Mouse (Mus musculus): ENCODE measurements around the gene Rbpjl. TPM values are rescaled to one million over a fixed set of nuclear protein-coding genes. Genes with fewer than 3 reads are reported as not detected.

Gene Rbpjl
- polyA plus RNA-seq, 1 experiment from 2014 or later = 10.7 TPM

DNA sequence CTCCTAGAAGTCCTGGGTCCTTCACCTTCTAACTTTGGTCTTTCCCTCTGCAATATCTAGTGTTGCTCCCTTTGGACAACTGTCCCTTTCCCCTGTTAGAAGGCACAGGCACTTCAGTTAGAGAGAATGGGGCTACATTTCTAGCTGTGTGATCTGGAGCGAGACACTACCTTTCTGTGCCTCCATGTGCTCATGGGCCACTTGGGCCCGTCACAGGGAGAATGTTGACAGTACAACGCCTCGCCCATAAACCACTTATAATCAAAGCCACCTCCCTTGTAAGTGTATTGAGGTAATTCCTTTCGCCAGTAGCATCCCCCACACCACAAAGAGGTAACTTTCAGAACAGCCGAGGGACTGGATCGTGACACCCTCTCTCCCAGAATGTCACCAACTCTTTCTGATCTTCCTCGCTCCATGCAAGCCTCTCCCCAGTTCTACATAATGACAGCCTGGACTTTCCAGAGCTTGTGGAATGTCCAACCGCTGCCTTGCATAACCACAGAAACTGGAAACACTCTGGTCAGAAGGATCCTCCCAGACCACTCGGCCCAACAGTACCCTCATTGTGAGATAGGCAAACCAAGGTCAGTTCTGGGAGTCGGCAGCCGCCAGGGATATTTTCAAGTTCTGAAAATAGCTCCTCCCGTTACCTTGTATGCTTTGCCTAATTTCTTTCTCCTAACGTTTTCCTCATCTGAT, 46.6 kb downstream of the Rbpjl start:
- Histone ChIP-seq H3K4me1 (peaks cover 41% of the 10 kb centered on the region), H3K36me3 (no peaks in the 10 kb centered on the region), H3K27me3 (no peaks in the 10 kb centered on the region), H3K9me3 (no peaks in the 10 kb centered on the region), H3K9ac (no peak overlapping the region), H3K4me3 (no peak overlapping the region), H3K4me2 (no peak overlapping the region), H3K27ac (peak overlapping the region; percentile 24; the same call in 1 of the 2 replicates)
- no peak for ATAC-seq (ENCODE audit: borderline replicate concordance, extremely low read depth, low FRiP score, low TSS enrichment)
- 65% methylated on average over 14 of the region's 14 CpGs for WGBS

DNA sequence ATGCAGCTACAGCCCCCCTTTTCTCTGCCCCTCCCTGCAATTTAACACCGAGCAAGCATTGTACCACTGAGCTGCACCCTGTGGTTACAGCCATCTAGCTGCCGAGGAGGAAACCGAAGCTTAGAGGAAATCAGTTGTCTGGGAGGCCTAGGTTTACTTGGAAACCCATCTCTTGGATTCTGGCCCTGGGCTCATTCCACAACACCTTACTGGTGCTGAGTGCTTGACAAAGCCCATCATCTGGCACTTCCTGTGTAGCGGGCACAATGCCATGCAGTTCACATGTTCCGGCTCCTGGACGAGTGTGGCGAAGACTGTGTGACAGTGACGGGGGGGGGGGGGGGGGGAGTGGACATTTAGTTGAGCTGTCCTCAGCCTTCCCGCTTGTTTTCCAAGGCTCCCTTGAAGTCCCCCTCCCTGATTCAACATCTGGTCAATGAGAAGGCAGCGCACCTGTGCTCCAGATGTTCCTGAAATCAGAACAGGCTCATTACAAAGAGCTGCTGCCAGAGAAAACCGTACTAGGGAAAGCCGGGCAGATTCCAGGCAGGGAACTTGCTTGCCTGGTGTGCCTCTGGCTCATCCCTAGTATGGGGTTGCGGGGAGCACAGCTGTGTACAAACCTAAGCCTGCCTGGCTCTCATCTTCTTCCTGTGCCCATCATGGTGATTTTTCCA, 49.2 kb downstream of the Rbpjl start:
- H3K36me3 ChIP-seq = no peaks in the 10 kb centered on the region
- WGBS = 40% methylated on average over 13 of the region's 13 CpGs
- no peak overlapping the region for H3K4me3 ChIP-seq
- H3K9me3 ChIP-seq = no peaks in the 10 kb centered on the region
- H3K4me1 ChIP-seq = peaks cover 68% of the 10 kb centered on the region
- no peak overlapping the region for H3K9ac ChIP-seq
- no peak overlapping the region for H3K4me2 ChIP-seq
- no peaks in the 10 kb centered on the region for H3K27me3 ChIP-seq
- ATAC-seq (ENCODE audit: borderline replicate concordance, extremely low read depth, low FRiP score, low TSS enrichment) = peak; percentile 60
- no peak overlapping the region for H3K27ac ChIP-seq

DNA sequence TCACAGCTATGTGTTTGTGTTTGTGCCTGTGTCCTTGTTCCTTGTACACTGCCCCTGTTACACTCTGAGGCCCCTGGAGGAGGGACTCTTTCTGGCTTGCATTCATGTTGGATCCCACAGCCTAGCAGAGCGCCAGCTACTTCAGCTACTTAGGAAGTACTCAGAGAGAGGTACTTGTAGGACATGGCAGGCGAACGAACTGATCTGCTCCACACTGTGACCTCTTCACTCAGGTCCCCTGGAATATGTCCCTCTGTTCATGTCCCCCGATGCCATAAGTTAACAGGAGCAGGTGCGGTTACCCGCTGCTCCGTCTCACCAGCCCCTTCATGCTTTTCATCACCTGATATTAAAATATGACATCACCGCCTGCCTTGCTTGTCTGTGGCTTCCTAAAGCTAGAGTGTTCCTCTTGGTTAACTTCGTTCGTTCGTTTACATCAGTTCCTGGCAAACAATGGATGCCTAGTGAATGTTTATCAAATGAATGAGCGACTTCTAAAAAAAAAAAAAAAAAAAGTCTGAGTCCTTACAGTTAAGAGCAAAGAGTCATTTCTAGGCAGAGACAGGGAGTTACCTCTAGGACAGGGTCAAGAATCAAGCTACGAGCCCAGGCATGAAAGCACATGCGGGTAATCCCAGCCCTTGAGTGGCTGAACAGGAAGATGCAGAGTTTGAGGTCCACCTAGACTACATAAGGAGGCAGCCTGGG, 50.3 kb downstream of the Rbpjl start:
- Histone ChIP-seq H3K4me3 (no peak overlapping the region), H3K27ac (0 out of 2 replicates have a peak overlapping the region, but pooled peaks have one; percentile 25), H3K36me3 (no peaks in the 10 kb centered on the region), H3K4me2 (no peak overlapping the region), H3K27me3 (no peaks in the 10 kb centered on the region), H3K9ac (no peak overlapping the region), H3K4me1 (peaks cover 68% of the 10 kb centered on the region), H3K9me3 (no peaks in the 10 kb centered on the region)
- no peak for ATAC-seq (ENCODE audit: borderline replicate concordance, extremely low read depth, low FRiP score, low TSS enrichment)
- 38% methylated on average over 14 of the region's 14 CpGs for WGBS

DNA sequence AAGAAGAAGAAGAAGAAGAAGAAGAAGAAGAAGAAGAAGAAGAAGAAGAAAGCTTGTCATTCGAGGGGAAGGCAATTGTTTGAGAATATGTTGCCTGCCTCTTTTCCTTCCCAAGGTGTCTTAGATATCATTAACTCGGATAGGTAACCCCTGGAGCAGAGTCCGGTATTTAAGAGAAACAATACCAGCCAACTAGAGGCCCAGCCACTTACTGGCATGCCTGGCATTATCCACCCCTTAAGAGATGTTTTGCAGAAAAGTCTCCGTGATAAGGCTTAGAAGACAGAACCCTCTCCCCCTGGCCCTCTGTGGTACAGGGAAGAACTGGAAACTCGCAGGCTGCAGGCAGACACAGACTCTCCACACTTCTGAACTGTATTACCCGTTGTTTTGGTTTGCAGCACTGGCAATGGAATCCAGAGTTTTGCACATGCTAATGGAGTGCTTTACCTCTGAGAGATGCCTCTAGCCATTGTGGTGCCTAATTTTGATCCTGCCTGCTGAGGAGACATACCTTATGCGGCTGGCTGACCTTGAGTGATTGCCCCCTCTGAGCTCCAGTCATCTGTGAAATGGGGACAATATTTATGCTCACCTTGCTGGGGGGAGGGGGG, 51.1 kb downstream of the Rbpjl start:
- Histone ChIP-seq H3K4me2 (no peak overlapping the region), H3K27ac (no peak overlapping the region; the same call in 1 of the 2 replicates), H3K36me3 (no peaks in the 10 kb centered on the region), H3K27me3 (no peaks in the 10 kb centered on the region), H3K9me3 (no peaks in the 10 kb centered on the region), H3K4me3 (no peak overlapping the region), H3K4me1 (peaks cover 64% of the 10 kb centered on the region), H3K9ac (no peak overlapping the region)
- 63% methylated on average over 7 of the region's 7 CpGs for WGBS
- ATAC-seq (ENCODE audit: borderline replicate concordance, extremely low read depth, low FRiP score, low TSS enrichment) = no peak

DNA sequence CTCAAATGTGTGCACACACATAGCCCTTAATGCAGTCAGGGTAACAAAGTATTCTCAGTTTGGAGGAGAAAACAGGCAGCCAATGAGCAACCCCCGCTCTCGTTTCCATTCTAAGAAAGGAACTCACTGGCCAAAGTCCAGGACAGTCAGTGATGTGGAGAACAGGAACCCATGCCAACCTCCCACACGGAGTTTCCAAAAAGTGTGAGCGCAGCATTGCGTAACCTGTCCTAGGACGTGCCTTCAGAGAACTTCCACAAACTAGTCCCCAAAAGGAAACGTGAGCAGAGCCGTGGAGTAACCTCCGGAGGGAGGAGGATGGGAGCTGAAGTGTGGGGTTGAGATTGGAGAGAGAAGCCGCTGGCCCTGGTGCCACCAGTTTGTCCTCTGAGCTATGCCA, 51.9 kb downstream of the Rbpjl start:
- no peaks in the 10 kb centered on the region for H3K27me3 ChIP-seq
- peak overlapping the region; percentile 88 for H3K27ac ChIP-seq
- no peaks in the 10 kb centered on the region for H3K9me3 ChIP-seq
- peaks cover 56% of the 10 kb centered on the region for H3K4me1 ChIP-seq
- H3K36me3 ChIP-seq = no peaks in the 10 kb centered on the region
- H3K4me2 ChIP-seq = peak overlapping the region; percentile 1; the same call in 1 of the 2 replicates
- no peak overlapping the region for H3K9ac ChIP-seq
- peak; percentile 44 for ATAC-seq (ENCODE audit: borderline replicate concordance, extremely low read depth, low FRiP score, low TSS enrichment)
- 27% methylated on average over 10 of the region's 10 CpGs for WGBS
- no peak overlapping the region for H3K4me3 ChIP-seq

DNA sequence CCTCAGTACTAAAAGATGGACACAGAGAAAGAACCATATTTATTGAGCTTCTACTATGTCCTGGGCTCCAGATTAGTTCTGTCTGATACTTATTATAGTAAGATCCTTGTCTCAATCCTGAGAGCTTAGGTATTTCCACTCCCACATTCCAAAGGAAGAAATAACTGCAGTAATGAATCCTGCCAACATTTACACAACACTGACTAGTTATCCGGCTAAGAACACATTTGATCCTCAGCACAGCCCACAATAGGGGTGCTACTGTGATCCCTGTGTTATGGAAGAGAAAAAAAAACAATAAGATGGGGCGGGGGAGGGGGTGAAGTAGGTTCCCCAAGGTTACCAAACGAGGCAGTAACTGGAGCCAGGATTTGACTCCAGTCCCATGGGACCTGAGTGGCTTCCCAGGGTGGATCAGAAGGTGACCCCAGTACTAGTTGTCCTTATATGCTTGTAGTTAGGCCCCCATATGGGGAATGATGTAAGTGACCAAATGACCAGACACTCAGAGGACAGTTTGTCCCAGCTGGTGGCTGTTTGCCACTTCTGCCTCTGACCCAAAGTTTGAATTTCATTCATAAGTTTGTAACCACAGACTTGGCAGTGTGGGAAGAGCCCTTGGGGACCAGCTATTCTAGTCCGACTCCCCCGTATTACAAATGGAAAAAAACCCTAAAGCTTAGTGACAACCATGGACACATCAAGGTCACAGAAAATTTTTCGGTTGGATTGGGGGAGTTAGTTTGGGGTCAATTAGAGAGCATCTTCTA, 52.7 kb downstream of the Rbpjl start:
- H3K4me2 ChIP-seq = 0 out of 2 replicates have a peak overlapping the region, but pooled peaks have one; percentile 1
- H3K4me1 ChIP-seq = peaks cover 56% of the 10 kb centered on the region
- 54% methylated on average over 6 of the region's 6 CpGs for WGBS

DNA sequence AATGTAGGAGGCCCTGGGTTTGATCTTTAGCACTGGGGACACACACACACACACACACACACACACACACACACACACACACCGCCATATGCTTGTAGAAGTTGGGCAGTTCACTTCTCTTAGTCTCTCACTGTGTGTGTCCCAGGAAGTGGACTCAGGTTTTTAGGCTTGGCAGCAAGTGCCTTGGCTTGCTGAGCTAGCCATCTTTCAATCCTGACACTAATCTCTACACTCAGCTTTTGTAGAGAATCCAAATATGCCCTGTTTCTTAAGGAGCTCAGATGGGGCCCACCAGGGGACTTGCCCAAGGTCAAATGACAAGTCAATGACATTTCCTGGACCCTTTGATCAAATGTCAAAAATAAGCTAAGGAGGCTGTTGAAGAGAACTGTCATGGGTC, 53.5 kb downstream of the Rbpjl start:
- ATAC-seq (ENCODE audit: borderline replicate concordance, extremely low read depth, low FRiP score, low TSS enrichment) = no peak
- Histone ChIP-seq H3K4me3 (no peak overlapping the region), H3K4me1 (peaks cover 58% of the 10 kb centered on the region), H3K4me2 (peak overlapping the region; percentile 39; the same call in 1 of the 2 replicates), H3K9ac (no peak overlapping the region), H3K27me3 (no peaks in the 10 kb centered on the region), H3K9me3 (no peaks in the 10 kb centered on the region), H3K27ac (peak overlapping the region; percentile 90), H3K36me3 (no peaks in the 10 kb centered on the region)
- 64% methylated on average over 1 of the region's 1 CpGs for WGBS

More for the DNA sequence above, 52.7 kb downstream of the Rbpjl start:
- Histone ChIP-seq H3K27ac (peak overlapping the region; percentile 90), H3K4me3 (no peak overlapping the region), H3K27me3 (no peaks in the 10 kb centered on the region), H3K9ac (no peak overlapping the region), H3K36me3 (no peaks in the 10 kb centered on the region), H3K9me3 (no peaks in the 10 kb centered on the region)
- ATAC-seq (ENCODE audit: borderline replicate concordance, extremely low read depth, low FRiP score, low TSS enrichment) = no peak

DNA sequence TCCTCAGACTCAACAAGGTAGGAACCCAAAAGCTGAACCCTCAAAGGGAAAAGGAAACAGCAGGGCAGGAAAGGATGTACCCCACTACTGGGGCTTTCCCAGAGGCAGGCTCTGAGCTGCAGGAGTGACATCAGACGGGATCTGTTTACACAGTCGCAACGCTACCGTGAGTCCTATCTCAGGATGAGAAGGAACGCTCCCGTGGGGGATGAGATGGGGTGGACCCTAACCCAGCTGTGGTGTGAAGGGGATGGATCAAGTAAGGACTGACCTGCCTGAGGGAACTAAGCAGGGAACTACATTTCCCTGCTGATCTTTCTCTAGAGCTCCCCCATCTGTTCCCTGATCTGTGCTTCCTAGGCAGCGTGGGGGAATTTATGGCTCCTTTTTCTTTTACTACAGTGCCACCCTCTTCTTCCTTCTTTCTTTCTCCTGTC, 53.9 kb downstream of the Rbpjl start, which contains the start of gene Sys1:
TSS of gene Sys1 (plus strand) at position 101 of the 437 bp plus-strand sequence.
- ATAC-seq (ENCODE audit: borderline replicate concordance, extremely low read depth, low FRiP score, low TSS enrichment) = no peak
- Histone ChIP-seq H3K4me3 (no peak within 1 kb of the TSS), H3K4me1 (peaks cover 59% of the 10 kb centered on the region), H3K9me3 (no peaks in the 10 kb centered on the region), H3K27me3 (no peaks in the 10 kb centered on the region), H3K27ac (peak within 1 kb of the TSS; percentile 90), H3K4me2 (peak within 1 kb of the TSS; percentile 39), H3K36me3 (no peaks in the 10 kb centered on the region), H3K9ac (peak within 1 kb of the TSS; percentile 1; the same call in 1 of the 2 replicates)
- 2% methylated on average over 7 of the region's 7 CpGs for WGBS

DNA sequence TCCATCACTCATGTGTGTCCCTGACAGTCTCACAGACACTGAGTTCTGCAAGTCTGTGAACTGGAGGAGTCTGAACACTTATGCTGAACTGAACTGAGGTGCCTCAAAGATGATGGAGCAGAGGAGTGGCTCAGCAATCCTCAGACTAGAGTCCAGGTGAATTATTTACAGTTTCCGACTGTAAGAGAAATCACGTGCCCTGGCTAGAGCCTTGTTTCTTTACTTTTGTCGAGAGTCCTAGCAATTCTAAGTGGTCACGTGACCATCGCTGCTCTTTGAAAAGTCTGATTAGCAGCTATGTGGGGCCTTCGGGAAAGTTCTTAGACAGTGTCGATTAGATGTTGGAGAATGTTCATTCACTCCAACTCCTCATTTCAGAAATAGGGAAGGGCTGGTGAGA, 55.0 kb downstream of the Rbpjl start:
- Histone ChIP-seq H3K4me2 (peak overlapping the region; percentile 14; the same call in 1 of the 2 replicates), H3K4me3 (no peak overlapping the region), H3K36me3 (peaks cover 1% of the 10 kb centered on the region; the same call in 1 of the 2 replicates), H3K9ac (no peak overlapping the region), H3K27me3 (no peaks in the 10 kb centered on the region), H3K4me1 (peaks cover 52% of the 10 kb centered on the region), H3K9me3 (no peaks in the 10 kb centered on the region), H3K27ac (peak overlapping the region; percentile 90)
- 40% methylated on average over 7 of the region's 7 CpGs for WGBS
- peak; percentile 28; the same call in 1 of the 2 replicates for ATAC-seq (ENCODE audit: borderline replicate concordance, extremely low read depth, low FRiP score, low TSS enrichment)

DNA sequence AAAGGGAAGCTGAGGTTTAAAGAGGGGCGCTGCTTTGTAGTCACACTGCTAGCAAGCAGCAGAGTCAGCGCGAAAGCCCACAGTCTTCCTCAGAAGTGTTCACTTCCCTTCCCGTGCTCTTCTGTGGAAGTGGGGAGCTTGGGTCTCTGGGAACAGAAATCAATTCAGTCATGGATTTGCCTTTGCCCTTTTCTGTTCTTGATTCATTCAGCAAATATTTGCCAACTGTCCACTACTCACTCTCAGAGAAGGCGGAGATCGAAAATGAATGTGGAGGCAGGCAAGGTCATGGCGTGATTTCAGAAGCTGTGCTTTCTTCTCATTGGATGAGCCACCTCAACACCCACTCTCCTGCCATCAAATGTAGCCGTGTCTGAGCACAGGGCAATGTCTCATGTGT, 55.6 kb downstream of the Rbpjl start:
- ATAC-seq (ENCODE audit: borderline replicate concordance, extremely low read depth, low FRiP score, low TSS enrichment) = no peak
- Histone ChIP-seq H3K36me3 (peaks cover 7% of the 10 kb centered on the region; the same call in 1 of the 2 replicates), H3K9ac (no peak overlapping the region), H3K27me3 (no peaks in the 10 kb centered on the region), H3K4me2 (no peak overlapping the region), H3K9me3 (no peaks in the 10 kb centered on the region), H3K27ac (peak overlapping the region; percentile 64), H3K4me1 (peaks cover 46% of the 10 kb centered on the region), H3K4me3 (no peak overlapping the region)
- 57% methylated on average over 8 of the region's 8 CpGs for WGBS

All from lung, embryonic 15.5 days (tissue).